Mouse (Mus musculus): ENCODE measurements around the gene Ttc17. TPM values are rescaled to one million over a fixed set of nuclear protein-coding genes. Genes with fewer than 3 reads are reported as not detected.

Gene Ttc17
- total RNA-seq, 2 experiments from 2014 or later, result 21.5 to 23.2 TPM

DNA sequence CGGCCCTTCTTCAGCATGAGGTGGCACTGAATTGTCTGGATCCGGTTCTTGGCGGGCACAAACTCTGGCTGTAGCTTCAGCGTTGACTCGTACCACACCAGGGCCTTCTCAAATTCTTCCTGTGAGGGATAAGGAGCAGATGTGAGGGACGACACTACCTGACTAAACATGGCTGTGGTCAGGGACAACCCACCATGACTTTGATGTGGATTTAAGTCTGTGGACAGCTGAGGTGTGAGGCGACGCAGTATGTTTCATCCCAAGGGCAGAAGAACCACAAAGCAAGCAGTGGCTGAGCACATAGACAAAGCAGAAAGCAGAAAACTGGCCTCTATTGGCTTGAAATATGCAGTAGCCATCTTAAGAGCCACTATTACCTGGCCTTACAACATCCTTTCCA is 104.7 kb downstream of the Ttc17 start:
- no peak for DNase-seq (ENCODE audit: low spot score in 2 of 2)

DNA sequence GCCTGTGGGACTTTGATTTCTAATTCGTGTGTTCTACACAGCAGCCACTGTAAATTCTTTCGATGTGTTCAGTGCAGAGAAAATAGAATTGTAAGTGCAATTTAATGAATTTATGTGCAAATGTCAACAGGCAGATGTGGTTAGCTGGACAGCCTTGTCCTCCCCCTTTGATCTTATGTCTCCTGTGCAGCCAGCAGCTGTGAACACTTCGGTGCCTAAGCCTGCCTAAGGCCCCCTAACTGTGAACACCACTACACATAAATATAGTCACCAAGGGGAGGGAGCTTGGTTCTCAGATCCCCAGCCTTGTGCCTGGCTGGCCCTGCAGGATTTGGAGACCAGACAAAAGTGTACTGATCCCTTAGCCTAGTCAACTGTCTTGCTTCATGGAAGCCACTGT is 109.0 kb downstream of the Ttc17 start:
- no peak for DNase-seq (ENCODE audit: low spot score in 2 of 2)

DNA sequence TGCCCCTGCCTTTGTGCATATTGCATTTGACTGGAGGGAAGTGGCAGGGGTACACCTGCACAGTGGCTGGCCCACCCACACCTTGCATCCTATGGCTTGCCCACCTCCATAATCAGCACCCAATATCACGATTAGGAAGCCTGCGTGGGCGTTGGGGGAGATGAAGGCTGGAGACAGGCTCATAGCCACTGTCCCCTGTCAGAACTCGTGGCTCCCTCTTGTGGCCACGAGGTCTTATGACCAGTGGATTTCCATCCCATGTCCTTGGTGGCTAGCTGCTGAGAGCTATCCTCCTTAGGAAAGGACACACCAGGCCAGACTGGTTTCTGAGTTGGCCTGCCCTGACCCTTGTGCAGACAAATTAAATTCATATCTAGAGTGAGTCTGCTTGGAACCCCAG is 116.0 kb downstream of the Ttc17 start:
- DNase-seq (ENCODE audit: low spot score in 2 of 2), result peak; percentile 33 to 56

DNA sequence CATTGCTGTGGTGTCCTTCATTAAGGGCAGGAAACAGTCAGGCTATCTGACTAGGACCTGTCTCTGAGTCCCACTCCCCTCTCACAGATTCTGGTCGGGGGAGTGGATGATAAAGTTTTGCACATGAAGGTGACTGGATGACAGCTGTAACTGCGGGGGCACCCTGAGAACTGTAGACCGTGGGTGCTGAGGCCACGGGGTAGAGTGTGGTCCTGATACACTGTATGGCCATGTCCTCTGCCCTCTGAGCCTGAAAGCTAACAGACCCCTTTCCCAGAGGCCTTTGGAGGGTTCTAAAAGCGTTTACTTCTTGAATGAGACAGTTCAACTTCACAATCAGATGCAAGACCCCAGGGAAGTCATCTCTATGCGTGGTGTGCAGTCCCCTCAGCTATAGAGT is 116.8 kb downstream of the Ttc17 start:
- DNase-seq (ENCODE audit: low spot score in 2 of 2), result no peak

DNA sequence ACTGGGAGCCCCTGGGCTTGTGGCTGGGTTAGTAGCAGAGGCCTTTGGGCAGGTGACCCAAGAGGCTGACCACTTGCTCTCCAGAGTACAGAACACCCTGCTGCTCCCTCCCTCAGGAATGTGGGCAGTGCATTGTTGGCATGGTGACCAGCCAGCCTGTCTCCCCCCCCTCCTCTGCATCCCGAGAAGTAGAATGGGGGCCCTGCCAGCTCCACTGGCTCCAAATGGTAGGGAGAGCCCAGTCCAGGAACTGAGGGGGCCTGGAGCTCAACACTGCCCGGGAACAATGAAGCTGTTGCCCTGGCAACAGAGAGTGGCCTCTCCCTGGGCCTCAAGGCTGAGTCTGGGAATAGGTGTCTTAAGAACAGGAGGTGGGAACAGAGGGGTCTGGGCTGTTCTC is 117.3 kb downstream of the Ttc17 start:
- no peak for DNase-seq (ENCODE audit: low spot score in 2 of 2)

DNA sequence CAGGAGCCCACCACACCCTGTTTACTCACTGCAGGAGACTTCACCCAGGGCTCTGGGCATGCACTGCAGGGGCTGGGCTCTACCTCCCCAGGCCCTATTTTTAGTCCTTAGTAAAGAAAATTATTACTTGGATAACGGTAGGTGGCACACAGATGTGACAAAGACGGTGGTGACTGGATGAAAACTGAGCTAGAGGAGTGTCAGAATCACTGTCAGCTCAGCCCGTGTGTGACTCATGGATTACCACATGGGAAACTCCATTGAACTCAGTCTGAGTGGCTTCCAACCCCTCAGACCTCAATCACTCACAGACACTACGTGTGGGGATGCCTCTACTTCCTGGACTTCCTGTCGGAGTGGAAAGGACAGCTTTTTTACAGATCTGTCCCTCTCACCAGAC is 118.4 kb downstream of the Ttc17 start:
- no peak for DNase-seq (ENCODE audit: low spot score in 2 of 2)

DNA sequence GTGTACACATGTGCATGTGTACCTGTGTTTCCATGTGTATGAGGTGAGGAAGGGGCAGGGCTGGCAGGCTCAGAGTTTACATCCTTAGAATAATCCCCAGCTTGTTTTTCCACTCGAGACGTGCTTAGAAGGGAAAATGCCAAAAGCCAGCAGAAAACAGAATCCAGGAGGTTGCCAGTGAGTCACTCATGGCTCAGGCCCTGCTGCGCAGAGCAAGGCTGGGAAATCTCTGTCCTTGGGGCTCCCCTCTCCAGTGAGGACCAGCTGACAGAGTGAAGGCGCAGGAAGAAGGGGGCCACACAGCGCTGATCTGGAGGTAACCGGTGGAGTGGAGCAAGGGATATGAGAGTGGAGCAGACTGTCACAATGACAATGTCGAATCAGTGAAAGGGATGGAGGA is 119.1 kb downstream of the Ttc17 start:
- DNase-seq (ENCODE audit: low spot score in 2 of 2), result no peak

DNA sequence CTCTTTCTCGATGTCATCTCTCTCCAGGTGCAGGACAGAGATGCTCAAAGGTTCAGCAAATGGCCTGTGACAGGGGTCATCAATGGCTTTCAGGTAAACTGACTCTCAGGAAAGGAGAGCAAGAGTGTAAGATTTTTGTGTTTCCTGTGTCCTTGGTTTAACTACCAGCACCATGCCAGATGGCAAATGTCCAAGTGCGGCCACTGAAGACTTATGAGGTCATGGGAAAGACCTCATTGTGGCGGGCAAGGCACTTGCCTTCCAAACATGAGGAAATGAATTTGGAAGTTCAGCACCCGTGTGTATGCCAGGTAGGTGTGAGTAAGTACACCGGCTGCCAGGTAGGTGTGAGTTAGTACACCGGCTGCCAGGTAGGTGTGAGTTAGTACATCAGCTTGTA is 123.0 kb downstream of the Ttc17 start:
- DNase-seq (ENCODE audit: low spot score in 2 of 2), result no peak

DNA sequence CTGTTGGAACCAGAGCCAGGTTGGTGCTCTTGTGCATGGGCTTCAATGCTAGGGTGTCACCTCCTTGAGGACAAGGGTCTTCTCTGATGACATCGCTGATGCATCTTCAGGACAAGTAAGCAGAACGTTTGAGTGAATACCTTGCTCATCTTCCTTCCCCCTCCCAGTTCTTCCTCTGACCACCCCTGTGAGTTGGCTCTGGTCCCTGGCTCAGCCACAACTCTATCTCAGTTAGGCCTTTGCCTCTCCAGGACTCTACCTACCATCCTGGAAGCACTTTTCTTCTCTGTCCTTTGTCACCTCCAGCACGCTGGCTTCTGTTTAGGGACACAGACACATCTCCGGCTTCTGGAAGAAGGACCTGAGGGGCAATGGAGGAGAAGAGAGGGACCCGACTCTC is 126.9 kb downstream of the Ttc17 start:
- DNase-seq (ENCODE audit: low spot score in 2 of 2), result no peak

DNA sequence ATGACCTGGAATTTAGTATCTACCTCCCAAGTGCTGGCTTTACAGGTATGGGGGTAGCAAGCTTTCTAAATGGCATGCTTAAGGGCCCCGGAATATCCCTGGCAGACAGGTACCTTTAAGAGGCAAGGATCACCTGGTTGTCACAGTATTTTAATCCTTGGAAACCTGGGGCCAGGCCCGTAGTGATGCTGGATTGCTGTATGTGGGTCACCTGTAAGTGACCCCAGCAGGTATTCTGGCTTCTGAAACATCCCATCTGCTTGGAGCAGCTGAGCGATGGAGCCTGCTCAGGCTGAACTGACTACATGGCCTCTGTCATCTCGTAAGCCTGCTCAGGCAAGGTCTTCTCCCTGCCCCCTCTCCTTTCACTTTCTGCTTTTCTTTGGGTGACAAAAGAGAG is 130.4 kb downstream of the Ttc17 start:
- DNase-seq (ENCODE audit: low spot score in 2 of 2), result no peak

DNA sequence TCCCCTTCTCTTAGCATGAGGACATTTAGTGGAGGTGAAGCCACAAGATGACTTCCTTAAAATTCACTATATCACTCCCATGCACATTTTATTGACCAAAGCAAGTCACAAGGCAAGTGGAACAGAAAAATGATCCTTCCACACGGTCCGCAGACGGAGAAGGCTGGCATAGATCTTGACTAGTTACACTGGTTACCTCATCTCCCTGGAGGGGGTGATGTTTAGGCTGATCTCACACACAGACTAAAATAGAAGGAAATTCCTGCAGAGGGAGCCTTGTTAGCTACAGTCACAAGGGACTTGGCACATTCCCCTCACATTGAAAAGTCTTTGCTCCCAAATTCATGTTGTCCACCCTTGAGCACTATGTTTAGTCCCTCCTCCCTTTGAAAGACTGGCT is 130.8 kb downstream of the Ttc17 start:
- no peak for DNase-seq (ENCODE audit: low spot score in 2 of 2)

DNA sequence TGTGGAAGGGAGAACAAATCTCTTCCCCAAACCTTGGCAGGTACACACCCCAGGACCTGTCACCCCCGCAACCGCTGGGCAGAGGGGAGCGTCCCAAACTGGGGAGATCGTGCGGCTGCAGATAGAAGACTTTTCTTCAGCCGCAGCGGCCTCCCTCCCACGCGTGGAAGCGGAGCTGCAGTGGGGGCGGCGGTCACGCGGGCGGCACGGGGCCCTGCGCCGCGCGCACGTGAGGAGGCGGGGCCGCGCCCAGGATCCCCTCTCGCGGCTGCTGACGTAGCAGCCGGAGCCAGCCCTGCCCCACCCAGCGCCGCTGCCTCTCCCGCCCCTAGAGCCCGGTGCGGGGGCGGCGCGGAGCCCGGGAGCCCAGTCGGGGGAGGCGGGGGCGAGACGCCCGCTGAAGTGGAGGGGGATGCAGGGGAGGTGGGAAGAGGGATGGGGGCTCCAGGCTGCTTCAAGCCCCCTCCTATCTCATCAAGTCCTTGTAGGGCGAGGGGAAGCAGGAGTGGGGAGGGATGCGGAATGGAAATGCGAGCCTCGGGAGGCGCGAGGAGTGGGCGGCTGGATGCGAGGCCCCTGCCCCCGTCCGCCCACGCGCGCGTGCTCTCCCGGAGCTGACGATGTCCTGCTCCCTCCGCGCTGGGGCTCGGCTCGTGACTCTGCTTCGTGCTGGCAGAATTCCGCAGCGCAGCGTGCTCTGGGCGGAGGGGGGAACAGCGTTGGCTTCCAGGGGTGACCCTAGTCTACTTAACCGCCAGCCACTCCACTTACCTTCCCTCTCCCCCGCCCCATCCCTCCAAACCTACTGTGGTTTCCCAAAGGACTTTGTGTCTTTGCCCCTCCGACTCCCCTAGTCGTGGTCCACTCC is 133.1 kb downstream of the Ttc17 start:
- DNase-seq (ENCODE audit: low spot score in 2 of 2), result peak; percentile 60 to 74

DNA sequence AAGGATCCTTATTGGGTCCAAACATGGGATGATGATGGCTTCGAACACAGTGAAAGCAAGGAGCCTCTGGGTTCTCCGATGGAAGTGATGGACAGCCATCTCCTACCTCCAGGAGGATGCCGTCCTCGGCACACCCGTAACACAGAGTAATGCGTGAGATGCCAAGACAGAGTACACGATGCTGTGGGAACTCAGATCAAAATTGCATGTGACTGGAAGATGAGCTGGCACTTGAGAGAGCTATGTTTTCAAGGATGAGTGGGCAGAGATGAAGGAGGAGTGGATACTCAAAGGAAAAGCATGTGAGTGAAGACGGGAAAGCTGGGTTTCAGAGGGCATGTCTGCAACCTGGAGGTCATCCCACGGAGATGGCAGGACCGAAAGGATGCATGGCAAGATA is 135.3 kb downstream of the Ttc17 start:
- no peak for DNase-seq (ENCODE audit: low spot score in 2 of 2)

DNA sequence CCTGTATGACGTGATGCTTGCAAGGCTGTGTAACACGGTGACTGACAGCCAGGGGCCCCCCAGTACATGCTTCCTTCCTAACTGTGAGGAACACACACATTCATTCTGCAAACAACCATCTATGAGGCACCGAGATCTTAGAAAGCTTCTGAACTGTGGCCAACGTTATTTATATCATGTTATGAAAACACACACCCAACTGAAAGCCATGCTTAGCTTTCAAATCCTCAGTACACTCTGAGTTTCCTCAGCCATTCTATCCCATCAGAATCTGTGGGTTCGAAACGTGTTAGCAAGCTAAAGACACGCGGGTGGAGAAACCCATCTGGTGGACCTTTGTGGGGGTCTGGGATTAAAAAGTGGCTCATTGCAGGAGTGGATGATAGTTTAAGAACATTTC is 137.7 kb downstream of the Ttc17 start:
- no peak for DNase-seq (ENCODE audit: low spot score in 2 of 2)

DNA sequence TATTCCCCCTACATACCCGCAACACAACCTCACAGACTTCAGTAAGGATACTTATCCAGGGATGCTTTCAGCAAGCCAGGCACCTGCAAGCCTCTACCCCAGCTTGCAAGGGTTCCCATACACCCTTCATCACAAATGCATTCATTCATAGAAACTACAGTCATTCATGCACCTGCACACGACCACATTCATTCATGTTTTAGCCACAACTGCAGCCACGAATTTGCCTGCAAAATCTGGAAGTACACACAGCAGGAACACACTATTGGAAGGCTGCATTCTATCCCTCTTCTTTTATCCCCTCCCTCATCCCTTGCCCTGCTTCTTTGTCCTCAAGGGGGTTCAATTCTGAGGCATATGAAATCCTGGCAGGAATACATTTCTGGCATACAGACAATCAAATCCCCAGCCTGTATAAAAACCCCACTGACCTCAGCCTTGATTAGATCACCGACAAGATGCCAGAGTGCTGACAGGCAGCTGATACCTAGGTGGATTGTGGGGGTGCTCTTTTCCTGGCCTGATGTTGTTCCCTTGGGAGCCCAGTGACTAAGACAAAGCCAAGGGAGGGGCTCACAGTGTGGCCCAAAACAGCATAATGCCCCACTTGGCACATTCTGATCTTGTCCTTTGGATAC is 139.2 kb downstream of the Ttc17 start:
- no peak for DNase-seq (ENCODE audit: low spot score in 2 of 2)

DNA sequence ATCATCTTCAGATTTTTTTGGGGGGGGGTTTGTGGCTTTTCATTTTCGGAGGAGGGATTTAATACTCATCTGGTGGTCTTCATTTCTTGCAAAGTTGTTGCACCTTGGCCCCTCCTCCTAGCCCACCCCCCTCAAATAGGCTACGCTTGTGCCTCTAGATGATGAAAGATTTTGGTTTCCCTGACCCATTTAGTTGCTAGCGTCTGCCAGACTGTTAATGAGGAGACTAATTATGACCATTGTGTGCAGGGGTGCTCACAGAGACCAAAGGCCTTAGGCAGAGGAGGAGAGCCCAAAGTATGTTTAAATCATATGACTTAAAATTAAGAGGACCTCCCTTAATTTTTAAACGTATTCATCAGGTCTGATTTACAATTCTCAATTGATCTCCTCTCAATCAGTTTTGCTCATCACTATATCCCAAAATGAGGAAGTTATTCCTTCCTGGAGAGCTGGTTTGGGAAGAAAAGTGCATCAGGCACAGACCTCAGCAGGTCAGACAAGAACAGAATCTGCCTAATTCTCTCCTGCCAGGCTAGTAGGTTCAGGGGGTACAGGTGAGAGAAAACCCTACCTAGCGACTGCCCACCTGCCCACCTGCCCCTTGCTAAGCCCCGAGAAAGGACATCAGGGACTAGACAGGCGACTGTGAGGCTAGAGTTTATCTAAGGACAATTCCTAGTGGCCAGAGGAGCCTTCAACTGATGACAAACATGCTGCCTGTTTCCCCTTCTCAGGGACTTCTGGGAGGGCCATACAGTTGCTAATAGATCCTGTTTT is 139.9 kb downstream of the Ttc17 start:
- no peak for DNase-seq (ENCODE audit: low spot score in 2 of 2)

DNA sequence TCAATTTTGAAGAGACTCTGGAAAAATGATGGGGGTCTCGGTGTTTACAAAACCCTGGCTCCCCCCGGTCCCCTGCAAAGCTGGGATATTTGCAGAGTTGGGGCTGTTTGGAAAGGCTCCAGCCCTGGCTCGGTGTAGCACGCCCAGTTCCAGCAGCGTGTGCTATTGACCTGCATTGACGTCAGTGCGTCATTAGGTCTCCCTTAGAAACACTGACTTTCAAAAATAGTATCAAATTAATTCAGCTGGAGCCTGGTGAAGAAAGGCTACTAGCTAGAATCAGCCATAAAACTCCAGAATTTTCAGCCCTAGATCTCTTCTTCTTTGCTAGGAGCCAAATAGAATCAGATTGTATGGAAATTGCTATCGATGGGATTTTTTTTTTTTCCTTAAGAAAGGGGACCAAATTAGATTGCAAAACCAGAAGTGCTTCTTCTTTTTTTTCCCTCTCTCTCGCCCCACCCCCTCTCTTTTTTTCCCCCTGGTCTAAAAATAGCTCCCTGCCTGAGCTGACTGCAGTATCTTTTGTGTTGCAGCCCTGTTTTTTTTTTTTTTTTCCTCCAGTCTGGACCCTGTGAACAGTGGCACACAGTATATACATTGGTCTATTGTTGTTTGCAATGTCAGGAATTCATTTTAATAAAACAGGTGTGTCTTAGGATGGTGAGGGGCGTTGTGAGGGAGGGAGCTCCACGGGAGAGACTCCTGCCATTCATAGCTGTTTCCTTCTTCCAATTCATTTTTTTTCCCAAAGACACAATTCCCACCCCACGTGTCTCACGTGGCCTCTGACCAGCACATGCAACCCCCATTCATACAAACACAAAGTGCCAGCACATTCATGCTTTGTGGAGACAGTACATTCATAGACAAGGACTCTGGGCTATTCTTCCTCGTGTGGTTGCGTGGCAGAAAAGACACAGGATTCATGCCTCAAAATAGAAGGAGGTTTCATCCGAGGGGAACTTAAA is 141.0 kb downstream of the Ttc17 start:
- no peak for DNase-seq (ENCODE audit: low spot score in 2 of 2)

DNA sequence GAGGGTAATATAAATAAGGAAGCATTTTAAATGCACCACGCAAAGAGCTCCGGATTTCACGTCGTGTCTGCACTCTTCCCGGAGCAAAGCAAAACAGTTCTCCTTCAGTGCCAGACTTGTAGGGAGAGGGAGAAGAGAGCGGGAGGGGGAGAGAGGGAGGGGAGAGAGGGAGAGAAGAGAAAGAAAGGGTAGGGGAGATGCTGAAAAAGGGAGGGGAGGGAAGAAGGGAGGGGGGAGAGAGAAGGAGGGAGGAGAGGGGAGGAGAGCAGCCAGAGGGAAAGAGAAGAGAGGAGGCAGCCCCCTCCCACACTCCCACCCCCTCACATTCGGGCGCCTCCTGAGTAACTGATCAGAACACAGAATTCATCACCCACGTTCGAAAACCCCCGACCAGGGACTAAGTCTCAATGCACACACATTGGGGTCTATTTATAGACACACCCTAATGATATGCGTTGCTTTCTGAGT is 141.8 kb downstream of the Ttc17 start:
- no peak for DNase-seq (ENCODE audit: low spot score in 2 of 2)

DNA sequence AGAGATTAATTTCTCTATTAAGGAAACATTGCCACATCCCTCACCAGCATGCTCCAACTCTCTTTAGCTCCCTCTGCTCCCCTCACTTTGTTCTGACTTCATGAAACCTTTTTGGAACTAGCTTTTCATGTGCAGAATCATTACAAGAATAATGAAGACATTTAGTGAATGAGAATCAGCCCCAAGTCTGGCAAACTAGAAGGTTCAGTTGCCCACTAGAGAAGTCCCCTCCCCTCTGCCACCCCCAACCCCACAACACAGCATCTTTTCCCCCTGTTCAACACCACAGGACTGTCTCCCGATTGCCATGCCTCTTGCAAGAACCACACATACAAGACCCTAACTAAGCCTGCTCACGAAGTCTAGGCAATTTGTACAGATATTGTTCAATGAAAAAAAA is 142.5 kb downstream of the Ttc17 start:
- DNase-seq (ENCODE audit: low spot score in 2 of 2), result no peak

DNA sequence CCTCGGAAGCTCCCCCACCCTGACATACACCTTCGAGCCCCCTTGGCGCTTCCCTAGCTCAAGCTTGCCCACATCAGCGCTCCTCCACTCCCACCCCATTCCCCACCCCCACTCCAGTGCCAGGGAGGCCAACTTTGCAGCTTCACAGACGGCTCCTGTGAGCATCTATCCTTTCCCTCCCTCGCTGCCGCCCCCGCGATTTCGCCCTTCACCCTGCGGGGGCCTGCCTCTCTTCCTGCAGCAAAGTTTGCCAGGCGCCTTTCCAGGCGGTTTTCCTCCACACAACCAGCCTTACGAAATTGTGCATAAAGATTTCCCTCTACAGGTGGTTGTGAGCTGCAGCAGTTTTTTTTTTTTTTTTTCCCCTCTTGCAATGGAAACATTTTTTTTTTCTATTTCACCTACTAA is 143.0 kb downstream of the Ttc17 start:
- peak in 1 of 2 experiments; percentile 25 for DNase-seq (ENCODE audit: low spot score in 2 of 2)

All from gastrocnemius, postnatal 4 days (tissue).